ENCODE assay signal across 8 mouse cellular contexts in genomic region chr19:10296306-10296705, GRCm38 (mm10). TPM values are rescaled to one million over a fixed set of nuclear protein-coding genes. Genes with fewer than 3 reads are reported as not detected.
DNase-seq lines count a peak whose midpoint lies in the region; ATAC-seq and TF ChIP-seq lines count a peak whose summit lies in the region.

No protein-coding gene starts in this region.

- H3K27me3 ChIP-seq in midbrain, embryonic 14.5 days (ENCODE audit: control insufficient read depth, insufficient read depth, low read length) = no peaks in the 10 kb centered on the region
- no peaks in the 10 kb centered on the region for H3K27me3 ChIP-seq in midbrain, embryonic 13.5 days
- H3K27me3 ChIP-seq in intestine, embryonic 14.5 days (replicated peaks; ENCODE audit: control insufficient read depth, insufficient read depth, low read length) = no peaks in the 10 kb centered on the region

- TF ChIP-seq CTCF in olfactory bulb, adult 2 months (IDR thresholded peaks at IDR 0.05; ENCODE audit: insufficient read depth, low read depth, low read length) = no peak

- no peaks in the 10 kb centered on the region for H3K36me3 ChIP-seq in midbrain, embryonic 14.5 days (ENCODE audit: control insufficient read depth, insufficient read depth, low read length)
- H3K36me3 ChIP-seq in midbrain, embryonic 13.5 days = no peaks in the 10 kb centered on the region
- no peaks in the 10 kb centered on the region for H3K36me3 ChIP-seq in intestine, embryonic 14.5 days (ENCODE audit: control insufficient read depth, insufficient read depth, low read length)

- ATAC-seq in frontal cortex, adult (ENCODE audit: low TSS enrichment) = 0 out of 2 replicates have a peak, but pooled peaks have one; percentile 16
- 0 out of 2 replicates have a peak, but pooled peaks have one; percentile 36 for ATAC-seq in midbrain, embryonic 14.5 days (ENCODE audit: low FRiP score, low TSS enrichment)
- ATAC-seq in midbrain, embryonic 13.5 days = no peak
- ATAC-seq in intestine, embryonic 14.5 days (replicated peaks; ENCODE audit: low FRiP score, low TSS enrichment, low read depth) = no peak
- no peak for ATAC-seq in granulocyte monocyte progenitor cell, adult 5-6 weeks (replicated peaks; ENCODE audit: poor library complexity, severe bottlenecking)

- peaks cover 12% of the 10 kb centered on the region; the same call in 1 of the 2 replicates for H3K4me1 ChIP-seq in midbrain, embryonic 14.5 days (ENCODE audit: control insufficient read depth, insufficient read depth, low read length)
- peaks cover 33% of the 10 kb centered on the region for H3K4me1 ChIP-seq in midbrain, embryonic 13.5 days (replicated peaks)
- peaks cover 58% of the 10 kb centered on the region for H3K4me1 ChIP-seq in intestine, embryonic 14.5 days (replicated peaks; ENCODE audit: control insufficient read depth, insufficient read depth, low read length)
- H3K4me1 ChIP-seq in olfactory bulb, adult 2 months (ENCODE audit: control insufficient read depth, insufficient read depth, low read length) = peaks cover 62% of the 10 kb centered on the region

- DNase-seq in frontal cortex, postnatal 10 days (ENCODE audit: low spot score in 2 of 2) = no peak
- DNase-seq in midbrain, embryonic 14.5 days = no peak
- peak; percentile 57 for DNase-seq in intestine, embryonic 14.5 days (ENCODE audit: low spot score)
- no peak for DNase-seq in adrenal gland, adult 2 months

- no peak overlapping the region for H3K9ac ChIP-seq in midbrain, embryonic 14.5 days (replicated peaks; ENCODE audit: low read length)
- no peak overlapping the region for H3K9ac ChIP-seq in midbrain, embryonic 13.5 days (replicated peaks)
- H3K9ac ChIP-seq in intestine, embryonic 14.5 days (ENCODE audit: low read length) = no peak overlapping the region

- 32% methylated on average over 5 of the region's 5 CpGs for WGBS in midbrain, embryonic 14.5 days
- 48% methylated on average over 5 of the region's 5 CpGs for WGBS in midbrain, embryonic 13.5 days
- WGBS in intestine, embryonic 14.5 days = 25% methylated on average over 5 of the region's 5 CpGs
- 38% methylated on average over 5 of the region's 5 CpGs for WGBS in olfactory bulb, adult 2 months

- no peak overlapping the region for H3K4me2 ChIP-seq in midbrain, embryonic 14.5 days (ENCODE audit: low read length)
- no peak overlapping the region for H3K4me2 ChIP-seq in midbrain, embryonic 13.5 days (replicated peaks)
- no peak overlapping the region for H3K4me2 ChIP-seq in intestine, embryonic 14.5 days (ENCODE audit: low read length)

- no peaks in the 10 kb centered on the region for H3K9me3 ChIP-seq in midbrain, embryonic 14.5 days (ENCODE audit: control insufficient read depth, low read length)
- H3K9me3 ChIP-seq in midbrain, embryonic 13.5 days = no peaks in the 10 kb centered on the region
- no peaks in the 10 kb centered on the region for H3K9me3 ChIP-seq in intestine, embryonic 14.5 days (ENCODE audit: control insufficient read depth, low read length)

- H3K4me3 ChIP-seq in midbrain, embryonic 14.5 days (replicated peaks; ENCODE audit: low read depth, low read length) = no peak overlapping the region
- no peak overlapping the region for H3K4me3 ChIP-seq in midbrain, embryonic 13.5 days (replicated peaks)
- no peak overlapping the region for H3K4me3 ChIP-seq in intestine, embryonic 14.5 days (ENCODE audit: low read depth, low read length)
- no peak overlapping the region for H3K4me3 ChIP-seq in olfactory bulb, adult 2 months (ENCODE audit: insufficient read depth, low read depth, low read length)

- no peak overlapping the region for H3K27ac ChIP-seq in midbrain, embryonic 14.5 days (replicated peaks; ENCODE audit: low read depth, low read length)
- H3K27ac ChIP-seq in midbrain, embryonic 13.5 days = no peak overlapping the region
- H3K27ac ChIP-seq in intestine, embryonic 14.5 days (ENCODE audit: low read depth) = peak overlapping the region; percentile 85
- peak overlapping the region; percentile 55 for H3K27ac ChIP-seq in olfactory bulb, adult 2 months (ENCODE audit: insufficient read depth, low read depth, low read length)

- no peak for TF ChIP-seq POLR2A in olfactory bulb, adult 2 months (IDR thresholded peaks at IDR 0.05; ENCODE audit: insufficient read depth, low read depth, low read length)

RNA-seq across cellular contexts. Expression of gene Dagla, which starts 8.4 kb away (rescaled TPM):
- polyA plus RNA-seq in midbrain, embryonic 14.5 days (2014; fragmentation: Nextera tagmentation; extraction: Ambion mirVana) = 9.4 and 9.8 TPM in 2 replicates
- 5.1 and 5.3 TPM in 2 replicates for polyA plus RNA-seq in midbrain, embryonic 13.5 days (2015; fragmentation: Nextera tagmentation; extraction: Ambion mirVana)
- 4.2 and 4.7 TPM in 2 replicates for polyA plus RNA-seq in intestine, embryonic 14.5 days (2014; fragmentation: Nextera tagmentation; extraction: Ambion mirVana)
- polyA plus RNA-seq in olfactory bulb, adult 2 months (2012; ENCODE audit: insufficient read depth, insufficient read length, low replicate concordance, missing spikeins) = not detected in 2 replicates
- total RNA-seq in granulocyte monocyte progenitor cell, adult 5-6 weeks (2014; fragmentation: Nextera tagmentation) = 0.26 TPM in 1 of 2 replicates, not detected in the other
- total RNA-seq in granulocyte monocyte progenitor cell, adult 5-6 weeks (2017) = not detected in 2 replicates
- 1 to 10 TPM; 6.5 to 6.8 TPM for total RNA-seq in adrenal gland, adult 2 months (2021)
- 8.9 and 10.2 TPM in 2 replicates for polyA plus RNA-seq in adrenal gland, adult 2 months (2012; rRNA removed)

RNA-seq across cellular contexts. Expression of gene Myrf, which starts 55.8 kb away (rescaled TPM):
- polyA plus RNA-seq in midbrain, embryonic 14.5 days (2014; fragmentation: Nextera tagmentation; extraction: Ambion mirVana) = 0.49 and 0.75 TPM in 2 replicates
- polyA plus RNA-seq in midbrain, embryonic 13.5 days (2015; fragmentation: Nextera tagmentation; extraction: Ambion mirVana) = 0.58 and 0.77 TPM in 2 replicates
- polyA plus RNA-seq in intestine, embryonic 14.5 days (2014; fragmentation: Nextera tagmentation; extraction: Ambion mirVana) = 26.0 and 26.3 TPM in 2 replicates
- polyA plus RNA-seq in olfactory bulb, adult 2 months (2012; ENCODE audit: insufficient read depth, insufficient read length, low replicate concordance, missing spikeins) = not detected in 2 replicates
- not detected in 2 replicates for total RNA-seq in granulocyte monocyte progenitor cell, adult 5-6 weeks (2014; fragmentation: Nextera tagmentation)
- total RNA-seq in granulocyte monocyte progenitor cell, adult 5-6 weeks (2017) = not detected in 2 replicates
- total RNA-seq in adrenal gland, adult 2 months (2021) = 1 to 10 TPM; 2.3 to 2.7 TPM
- 2.5 and 3.1 TPM in 2 replicates for polyA plus RNA-seq in adrenal gland, adult 2 months (2012; rRNA removed)

Comparison
In these comparisons a context has a peak if more than half of its experiments do, and no peak if none do; other contexts are left out.
1. ATAC-seq: peak in frontal cortex, adult (single experiment) and midbrain, embryonic 14.5 days (single experiment); none in midbrain, embryonic 13.5 days (single experiment), intestine, embryonic 14.5 days (single experiment) and granulocyte monocyte progenitor cell, adult 5-6 weeks (single experiment).
2. H3K27ac ChIP-seq: peak in intestine, embryonic 14.5 days (single experiment) and olfactory bulb, adult 2 months (single experiment); none in midbrain, embryonic 14.5 days (single experiment) and midbrain, embryonic 13.5 days (single experiment).